Mouse (Mus musculus): ENCODE results near the gene Kbtbd7. TPM values are rescaled to one million over a fixed set of nuclear protein-coding genes. Genes with fewer than 3 reads are reported as not detected.
"Not testable (repeated sequence)": the region's sequence is repeated elsewhere in the genome, so short reads cannot be mapped to it uniquely, and the experiment has no call there.

The Kbtbd7 gene
- polyA plus RNA-seq, 1 experiment from 2014 or later, result 22.9 TPM

DNA sequence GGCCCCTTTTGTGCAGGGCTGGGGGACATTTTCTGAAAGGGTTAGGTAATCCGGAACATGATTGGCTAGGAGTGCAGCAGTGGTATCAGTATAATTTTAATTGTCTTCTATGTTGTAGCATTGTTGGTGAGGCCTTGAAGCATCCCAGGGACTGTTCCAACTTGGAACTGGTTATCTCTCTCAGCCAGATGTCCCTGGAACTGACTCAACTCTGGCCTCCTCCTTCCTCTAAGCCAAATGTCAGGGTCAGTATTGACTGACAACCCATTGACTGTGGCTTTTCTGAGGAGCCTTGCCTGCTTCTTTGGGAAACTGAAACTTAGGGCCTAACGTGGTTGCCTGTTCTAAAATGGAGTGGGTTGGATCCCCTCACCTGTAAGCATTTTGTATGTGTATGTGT lies 14.3 kb downstream of the Kbtbd7 start:
- no peaks in the 10 kb centered on the region for H3K27me3 ChIP-seq (replicated peaks; ENCODE audit: control insufficient read depth, insufficient read depth, low read length)
- H3K27ac ChIP-seq (ENCODE audit: low read depth, low read length), result no peak overlapping the region
- WGBS, result 88% methylated on average over 2 of the region's 2 CpGs
- peaks cover 10% of the 10 kb centered on the region for H3K4me1 ChIP-seq (ENCODE audit: control insufficient read depth, insufficient read depth, low read length)
- no peak overlapping the region for H3K9ac ChIP-seq (ENCODE audit: low read length)
- ATAC-seq (no peak), DNase-seq (ENCODE audit: low spot score) (no peak)
- no peaks in the 10 kb centered on the region for H3K36me3 ChIP-seq (ENCODE audit: control insufficient read depth, insufficient read depth, low read length)
- no peaks in the 10 kb centered on the region for H3K9me3 ChIP-seq (replicated peaks; ENCODE audit: control insufficient read depth, low read length)
- H3K4me3 ChIP-seq (ENCODE audit: low read depth, low read length), result no peak overlapping the region
- no peak overlapping the region for H3K4me2 ChIP-seq (ENCODE audit: low read length)

DNA sequence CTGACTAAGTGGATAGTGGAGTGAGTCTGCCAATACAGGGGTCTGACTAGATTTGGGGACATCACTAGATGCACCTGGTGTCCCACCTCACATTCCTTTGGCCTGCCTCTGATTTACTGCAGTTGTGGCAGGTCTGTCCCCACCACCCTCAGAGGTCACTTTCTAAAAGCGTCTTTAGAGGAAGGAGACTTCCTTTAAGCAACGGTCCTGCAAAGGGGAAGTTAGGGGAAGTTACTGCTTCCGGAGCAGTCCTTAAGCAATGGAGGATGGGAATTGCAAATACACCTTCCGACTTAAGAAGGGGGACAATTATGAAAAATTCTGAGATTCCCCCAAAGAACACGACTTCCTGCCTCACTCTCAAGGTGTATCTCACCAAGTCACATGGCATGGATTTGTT lies 15.1 kb downstream of the Kbtbd7 start:
- H3K4me2 ChIP-seq (ENCODE audit: low read length), result no peak overlapping the region
- peaks cover 12% of the 10 kb centered on the region for H3K4me1 ChIP-seq (ENCODE audit: control insufficient read depth, insufficient read depth, low read length)
- 93% methylated on average over 5 of the region's 5 CpGs for WGBS
- H3K27me3 ChIP-seq (replicated peaks; ENCODE audit: control insufficient read depth, insufficient read depth, low read length), result no peaks in the 10 kb centered on the region
- no peak overlapping the region for H3K27ac ChIP-seq (ENCODE audit: low read depth, low read length)
- DNase-seq (ENCODE audit: low spot score) (no peak), ATAC-seq (no peak)
- H3K36me3 ChIP-seq (ENCODE audit: control insufficient read depth, insufficient read depth, low read length), result no peaks in the 10 kb centered on the region
- H3K9me3 ChIP-seq (replicated peaks; ENCODE audit: control insufficient read depth, low read length), result no peaks in the 10 kb centered on the region
- no peak overlapping the region for H3K4me3 ChIP-seq (ENCODE audit: low read depth, low read length)
- no peak overlapping the region for H3K9ac ChIP-seq (ENCODE audit: low read length)

DNA sequence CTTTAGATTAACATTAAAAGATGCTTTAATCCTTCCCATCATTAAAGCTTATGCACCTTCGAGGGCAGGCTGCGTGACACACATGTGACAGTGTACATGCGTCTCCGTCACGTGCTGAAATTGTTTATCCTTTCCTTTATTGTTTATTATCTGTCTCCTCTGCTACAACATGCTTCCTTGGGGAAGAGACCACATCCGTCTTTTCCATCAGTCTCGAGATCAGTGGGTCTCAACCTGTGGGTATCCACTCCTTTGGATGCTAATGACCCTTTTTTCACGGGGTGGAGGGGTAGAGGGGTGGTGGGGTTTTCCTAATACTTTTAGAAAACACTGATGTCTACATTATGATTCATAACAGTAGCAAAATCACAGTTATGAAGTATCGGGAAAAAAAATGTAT lies 18.3 kb downstream of the Kbtbd7 start:
- ATAC-seq (peak; percentile 21), DNase-seq (ENCODE audit: low spot score) (no peak)
- no peaks in the 10 kb centered on the region for H3K36me3 ChIP-seq (ENCODE audit: control insufficient read depth, insufficient read depth, low read length)
- peaks cover 12% of the 10 kb centered on the region for H3K4me1 ChIP-seq (ENCODE audit: control insufficient read depth, insufficient read depth, low read length)
- H3K27me3 ChIP-seq (replicated peaks; ENCODE audit: control insufficient read depth, insufficient read depth, low read length), result no peaks in the 10 kb centered on the region
- H3K9ac ChIP-seq (ENCODE audit: low read length), result no peak overlapping the region
- no peaks in the 10 kb centered on the region for H3K9me3 ChIP-seq (replicated peaks; ENCODE audit: control insufficient read depth, low read length)
- no peak overlapping the region for H3K4me3 ChIP-seq (ENCODE audit: low read depth, low read length)
- H3K4me2 ChIP-seq (ENCODE audit: low read length), result peak overlapping the region; percentile 50
- peak overlapping the region; percentile 74; the same call in 1 of the 2 replicates for H3K27ac ChIP-seq (ENCODE audit: low read depth, low read length)
- 72% methylated on average over 9 of the region's 9 CpGs for WGBS

DNA sequence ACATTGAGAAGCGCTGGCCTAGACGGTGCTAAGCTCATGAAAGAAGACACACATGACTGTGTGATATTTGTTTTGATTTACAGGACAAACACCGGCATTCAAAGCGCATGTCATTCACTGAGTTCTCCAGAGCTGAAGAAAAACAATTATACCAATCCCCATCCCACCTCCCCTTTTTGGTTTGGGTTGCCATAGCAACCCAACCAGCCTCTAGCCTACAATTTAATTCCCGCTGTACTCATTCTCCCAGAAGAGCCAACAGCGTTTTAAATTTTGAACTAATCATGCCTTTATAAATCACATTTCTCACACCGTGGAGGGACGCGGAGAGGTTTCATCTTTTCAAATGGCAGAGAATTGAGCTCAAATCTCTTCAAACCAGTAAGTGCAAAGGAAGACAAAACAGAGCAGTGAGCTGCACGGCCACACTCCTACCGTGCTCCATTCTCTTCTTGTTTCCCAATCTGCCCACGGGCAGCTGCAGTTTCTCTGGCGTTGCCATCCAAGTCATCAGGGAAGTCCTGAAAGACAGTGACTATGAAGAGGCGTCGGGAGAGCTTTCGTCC lies 18.8 kb downstream of the Kbtbd7 start:
- Histone ChIP-seq H3K4me1 (ENCODE audit: control insufficient read depth, insufficient read depth, low read length) (peaks cover 12% of the 10 kb centered on the region), H3K4me2 (ENCODE audit: low read length) (peak overlapping the region; percentile 50), H3K4me3 (ENCODE audit: low read depth, low read length) (peak overlapping the region; percentile 21), H3K36me3 (ENCODE audit: control insufficient read depth, insufficient read depth, low read length) (no peaks in the 10 kb centered on the region), H3K9ac (ENCODE audit: low read length) (peak overlapping the region; percentile 50; the same call in 1 of the 2 replicates), H3K27me3 (replicated peaks; ENCODE audit: control insufficient read depth, insufficient read depth, low read length) (no peaks in the 10 kb centered on the region), H3K27ac (ENCODE audit: low read depth, low read length) (peak overlapping the region; percentile 74), H3K9me3 (replicated peaks; ENCODE audit: control insufficient read depth, low read length) (no peaks in the 10 kb centered on the region)
- peak; percentile 91 for DNase-seq (ENCODE audit: low spot score)
- 5% methylated on average over 16 of the region's 16 CpGs for WGBS
- peak; percentile 85 for ATAC-seq

DNA sequence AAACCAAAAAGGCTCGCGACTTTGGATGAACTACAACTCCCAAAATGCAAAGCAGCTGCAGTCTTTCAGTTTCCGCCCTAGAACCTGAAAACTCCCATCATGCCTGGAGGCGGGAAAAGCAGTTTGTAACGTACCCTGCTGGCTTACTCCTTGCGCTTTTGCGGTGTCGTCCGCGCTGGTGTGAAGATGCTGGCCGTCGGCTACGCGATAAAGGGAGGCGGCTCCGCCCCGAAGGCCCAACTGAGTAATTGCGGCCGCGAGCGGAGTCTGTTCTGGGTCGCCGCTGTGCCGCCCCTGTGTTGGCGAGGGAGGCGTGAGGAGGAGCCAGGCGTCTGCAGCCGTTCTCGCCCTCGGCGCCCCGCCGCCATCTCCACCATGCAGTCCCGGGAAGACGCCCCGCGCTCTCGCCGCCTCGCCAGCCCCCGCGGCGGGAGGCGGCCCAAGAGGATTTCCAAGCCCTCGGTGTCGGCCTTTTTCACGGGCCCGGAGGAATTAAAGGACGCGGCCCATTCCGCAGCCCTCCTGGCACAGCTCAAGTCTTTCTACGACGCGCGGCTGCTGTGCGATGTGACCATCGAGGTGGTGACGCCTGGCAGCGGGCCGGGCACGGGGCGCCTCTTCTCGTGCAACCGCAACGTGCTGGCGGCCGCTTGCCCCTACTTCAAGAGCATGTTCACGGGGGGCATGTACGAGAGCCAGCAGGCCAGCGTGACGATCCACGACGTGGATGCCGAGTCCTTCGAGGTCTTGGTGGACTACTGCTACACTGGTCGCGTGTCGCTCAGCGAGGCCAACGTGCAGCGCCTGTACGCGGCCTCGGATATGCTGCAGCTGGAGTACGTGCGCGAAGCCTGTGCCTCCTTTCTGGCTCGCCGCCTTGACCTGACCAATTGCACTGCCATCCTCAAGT lies 25.6 kb downstream of the Kbtbd7 start, which contains the start of gene Kbtbd6:
Gene Kbtbd6 (plus strand): TSS at position 155 of the 910 bp plus-strand sequence.
- peak; percentile 92 for ATAC-seq
- not testable (repeated sequence) for H3K27me3 ChIP-seq (replicated peaks; ENCODE audit: control insufficient read depth, insufficient read depth, low read length); H3K9me3 ChIP-seq (replicated peaks; ENCODE audit: control insufficient read depth, low read length); H3K36me3 ChIP-seq (ENCODE audit: control insufficient read depth, insufficient read depth, low read length); H3K4me1 ChIP-seq (ENCODE audit: control insufficient read depth, insufficient read depth, low read length)
- 9% methylated on average over 37 of the region's 89 CpGs for WGBS
- Histone ChIP-seq H3K4me2 (ENCODE audit: low read length) (peak within 1 kb of the TSS; percentile 61), H3K9ac (ENCODE audit: low read length) (peak within 1 kb of the TSS; percentile 57), H3K4me3 (ENCODE audit: low read depth, low read length) (peak within 1 kb of the TSS; percentile 48), H3K27ac (ENCODE audit: low read depth, low read length) (peak within 1 kb of the TSS; percentile 48; the same call in 1 of the 2 replicates)
- DNase-seq (ENCODE audit: low spot score), result peak; percentile 98

DNA sequence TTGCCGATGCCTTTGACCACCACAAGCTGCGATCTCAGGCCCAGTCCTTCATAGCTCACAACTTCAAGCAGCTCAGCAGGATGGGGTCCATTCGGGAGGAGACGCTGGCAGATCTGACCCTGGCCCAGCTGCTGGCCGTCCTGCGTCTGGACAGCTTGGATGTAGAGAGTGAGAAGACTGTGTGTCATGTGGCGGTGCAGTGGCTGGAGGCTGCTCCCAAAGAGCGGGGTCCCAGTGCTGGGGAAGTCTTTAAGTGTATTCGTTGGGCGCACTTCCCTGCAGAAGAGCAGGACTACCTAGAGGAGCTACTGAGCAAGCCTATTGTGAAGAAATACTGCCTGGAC lies 26.3 kb downstream of the Kbtbd7 start:
- H3K4me1 ChIP-seq (ENCODE audit: control insufficient read depth, insufficient read depth, low read length); H3K9me3 ChIP-seq (replicated peaks; ENCODE audit: control insufficient read depth, low read length); H3K9ac ChIP-seq (ENCODE audit: low read length); H3K36me3 ChIP-seq (ENCODE audit: control insufficient read depth, insufficient read depth, low read length); DNase-seq (ENCODE audit: low spot score); H3K27ac ChIP-seq (ENCODE audit: low read depth, low read length); H3K4me2 ChIP-seq (ENCODE audit: low read length); H3K4me3 ChIP-seq (ENCODE audit: low read depth, low read length); H3K27me3 ChIP-seq (replicated peaks; ENCODE audit: control insufficient read depth, insufficient read depth, low read length): not testable (repeated sequence)
- WGBS, result 97% methylated on average over 7 of the region's 10 CpGs
- peak; percentile 8; the same call in 1 of the 2 replicates for ATAC-seq

DNA sequence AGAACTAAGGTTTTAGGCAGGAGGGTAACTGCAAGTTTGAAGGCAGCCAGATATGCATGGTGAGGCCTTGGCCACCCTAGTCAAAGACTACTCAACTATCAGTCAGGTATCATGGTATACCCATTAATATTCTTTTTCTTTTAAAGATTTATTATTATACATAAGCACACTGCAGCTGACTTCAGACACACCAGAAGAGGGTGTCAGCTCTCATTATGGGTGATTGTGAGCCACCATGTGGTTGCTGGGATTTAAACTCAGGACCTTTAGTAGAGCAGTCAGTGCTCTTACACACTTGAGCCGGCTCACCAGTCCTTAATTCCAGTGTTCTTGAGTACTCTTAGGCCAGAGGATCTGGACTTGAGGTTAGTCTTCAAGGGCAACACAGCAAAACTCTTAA lies 34.1 kb downstream of the Kbtbd7 start:
- H3K9me3 ChIP-seq (replicated peaks; ENCODE audit: control insufficient read depth, low read length), result no peaks in the 10 kb centered on the region
- no peak for ATAC-seq
- 79% methylated on average over 1 of the region's 1 CpGs for WGBS

DNA sequence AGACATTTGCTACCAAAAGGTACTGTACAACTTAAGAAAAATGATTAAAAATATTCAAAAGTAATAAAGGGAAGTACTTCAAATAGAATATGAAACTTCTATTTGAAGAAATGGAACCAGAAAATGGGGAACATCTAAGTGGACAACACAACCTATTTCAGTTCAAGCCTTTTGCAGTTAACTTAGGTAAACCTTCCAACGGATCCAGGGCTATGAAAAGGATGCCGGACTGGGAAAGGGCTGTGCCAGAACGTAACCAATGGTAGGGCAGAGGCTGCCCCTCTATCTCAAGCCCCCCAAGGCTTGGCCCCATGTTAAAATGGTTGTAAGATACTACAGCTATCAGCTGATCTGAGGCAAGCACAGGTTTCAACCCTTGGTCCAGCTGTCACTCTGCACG lies 34.7 kb downstream of the Kbtbd7 start:
- Histone ChIP-seq H3K4me1 (ENCODE audit: control insufficient read depth, insufficient read depth, low read length) (no peaks in the 10 kb centered on the region), H3K9me3 (replicated peaks; ENCODE audit: control insufficient read depth, low read length) (no peaks in the 10 kb centered on the region), H3K27ac (ENCODE audit: low read depth, low read length) (no peak overlapping the region), H3K4me2 (ENCODE audit: low read length) (no peak overlapping the region), H3K4me3 (ENCODE audit: low read depth, low read length) (no peak overlapping the region), H3K9ac (ENCODE audit: low read length) (no peak overlapping the region), H3K36me3 (ENCODE audit: control insufficient read depth, insufficient read depth, low read length) (peaks cover 46% of the 10 kb centered on the region), H3K27me3 (replicated peaks; ENCODE audit: control insufficient read depth, insufficient read depth, low read length) (no peaks in the 10 kb centered on the region)
- WGBS, result 93% methylated on average over 4 of the region's 4 CpGs
- no peak for ATAC-seq
- no peak for DNase-seq (ENCODE audit: low spot score)

More for the DNA sequence above, 34.1 kb downstream of the Kbtbd7 start:
- peaks cover 40% of the 10 kb centered on the region for H3K36me3 ChIP-seq (ENCODE audit: control insufficient read depth, insufficient read depth, low read length)
- DNase-seq (ENCODE audit: low spot score), result no peak
- no peak overlapping the region for H3K4me2 ChIP-seq (ENCODE audit: low read length)
- no peak overlapping the region for H3K9ac ChIP-seq (ENCODE audit: low read length)
- H3K4me1 ChIP-seq (ENCODE audit: control insufficient read depth, insufficient read depth, low read length), result no peaks in the 10 kb centered on the region
- H3K27ac ChIP-seq (ENCODE audit: low read depth, low read length), result no peak overlapping the region
- no peaks in the 10 kb centered on the region for H3K27me3 ChIP-seq (replicated peaks; ENCODE audit: control insufficient read depth, insufficient read depth, low read length)
- H3K4me3 ChIP-seq (ENCODE audit: low read depth, low read length), result no peak overlapping the region

DNA sequence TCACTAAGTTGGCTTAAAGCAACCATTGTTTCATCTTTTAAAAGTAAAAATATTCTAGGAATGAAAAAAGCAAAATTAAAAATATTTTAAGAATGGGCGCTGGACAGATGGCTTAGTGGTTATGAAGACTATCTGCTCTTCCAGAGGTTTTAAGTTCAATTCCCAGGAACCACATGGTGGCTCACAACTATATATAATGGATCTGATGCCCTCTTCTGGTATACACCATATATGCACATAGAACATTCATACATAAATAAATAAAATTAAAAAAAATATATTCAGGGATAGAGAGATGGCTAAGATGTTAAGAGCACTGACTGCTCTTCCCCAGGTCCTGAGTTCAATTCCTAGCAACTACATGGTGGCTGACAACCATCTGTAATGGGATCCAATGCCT lies 39.3 kb downstream of the Kbtbd7 start:
- 83% methylated on average over 1 of the region's 1 CpGs for WGBS
- Histone ChIP-seq H3K27ac (ENCODE audit: low read depth, low read length) (no peak overlapping the region), H3K9ac (ENCODE audit: low read length) (no peak overlapping the region), H3K4me2 (ENCODE audit: low read length) (no peak overlapping the region), H3K27me3 (replicated peaks; ENCODE audit: control insufficient read depth, insufficient read depth, low read length) (no peaks in the 10 kb centered on the region), H3K4me1 (ENCODE audit: control insufficient read depth, insufficient read depth, low read length) (no peaks in the 10 kb centered on the region), H3K9me3 (replicated peaks; ENCODE audit: control insufficient read depth, low read length) (no peaks in the 10 kb centered on the region), H3K4me3 (ENCODE audit: low read depth, low read length) (no peak overlapping the region), H3K36me3 (ENCODE audit: control insufficient read depth, insufficient read depth, low read length) (peaks cover 79% of the 10 kb centered on the region)
- DNase-seq (ENCODE audit: low spot score), result peak; percentile 22
- ATAC-seq, result no peak

All from forebrain, embryonic 14.5 days (tissue).